Mouse (Mus musculus) CH12.LX (cell line): Measurements from ENCODE around the gene Ube2j2. TPM values are rescaled to one million over a fixed set of nuclear protein-coding genes. Genes with fewer than 3 reads are reported as not detected.

Experiments used
- DNase-seq: peaks from one replicate; pipeline ENCODE4 v3.0.0-alpha.2; 2013; ENCODE audit errors: extremely low read depth
- H3K27ac ChIP-seq: 2 replicates; pipeline ENCODE4 v1.5.1; 2012; ENCODE audit warnings: low read depth, mild to moderate bottlenecking, control low read depth, moderate library complexity; ENCODE audit not compliant: insufficient read depth
- H3K27me3 ChIP-seq: replicated peaks from 2 replicates; pipeline ENCODE3; 2012; ENCODE audit warnings: inconsistent platforms
- H3K36me3 ChIP-seq, 2 experiments: replicated peaks in 1 of 2; 2 replicates each; pipeline versions ENCODE3 to v1.6.1; 2012; ENCODE audit warnings: inconsistent platforms in 1 of 2, low read length in 1 of 2, mild to moderate bottlenecking in 1 of 2, mixed read lengths in 1 of 2, moderate library complexity in 1 of 2; ENCODE audit not compliant: control insufficient read depth in 1 of 2, insufficient read depth in 1 of 2
- H3K4me1 ChIP-seq, 2 experiments: 2 replicates each; pipeline ENCODE4 v1.6.1; 2012; ENCODE audit warnings: inconsistent platforms in 1 of 2, moderate library complexity in 1 of 2; ENCODE audit not compliant: insufficient read depth in 2 of 2, control insufficient read depth in 1 of 2
- H3K4me2 ChIP-seq: 2 replicates; pipeline ENCODE4 v1.6.1; 2012; ENCODE audit warnings: low read depth, mild to moderate bottlenecking, control low read depth; ENCODE audit not compliant: poor library complexity, insufficient read depth, severe bottlenecking
- H3K4me3 ChIP-seq, 3 experiments: fragments of 150-350 bp in 1 of 3; sonication (generic) in 1 of 3; replicated peaks in 1 of 3; 2 replicates each; pipeline versions ENCODE3 to v1.5.1; 2011 to 2012; ENCODE audit warnings: low read depth in 2 of 3, low read length in 2 of 3, mild to moderate bottlenecking in 2 of 3, moderate library complexity in 2 of 3, control low read depth in 1 of 3, improper control_type of control experiment in 1 of 3, inconsistent platforms in 1 of 3, mixed read lengths in 1 of 3; ENCODE audit not compliant: poor library complexity in 1 of 3
- H3K79me2 ChIP-seq: replicated peaks from 2 replicates; pipeline ENCODE4 v1.6.1; 2012; ENCODE audit warnings: mild to moderate bottlenecking, moderate library complexity; ENCODE audit not compliant: control insufficient read depth, poor library complexity, insufficient read depth, severe bottlenecking; ENCODE audit errors: extremely low read depth
- H3K9ac ChIP-seq: 2 replicates; pipeline ENCODE4 v1.6.1; 2012; ENCODE audit warnings: low read depth, mild to moderate bottlenecking, control low read depth, moderate library complexity; ENCODE audit not compliant: insufficient read depth
- H3K9me3 ChIP-seq: replicated peaks from 2 replicates; pipeline ENCODE3; 2012; ENCODE audit warnings: low read length, inconsistent platforms, mixed read lengths
- BHLHE40 ChIP-seq: IDR thresholded peaks from 2 replicates; pipeline ENCODE4 v1.6.1; 2011; ENCODE audit warnings: mild to moderate bottlenecking, low read depth, low read length, improper control_type of control experiment
- ELF1 ChIP-seq: IDR thresholded peaks from 2 replicates; pipeline ENCODE4 v1.6.1; 2014; ENCODE audit warnings: low read depth, mild to moderate bottlenecking, inconsistent platforms, low read length, improper control_type of control experiment
- ETS1 ChIP-seq: conservative IDR thresholded peaks from 2 replicates; pipeline ENCODE4 v1.6.1; 2012; ENCODE audit warnings: low read depth, mild to moderate bottlenecking, inconsistent platforms, low read length, improper control_type of control experiment, moderate library complexity
- HCFC1 ChIP-seq: IDR thresholded peaks from 2 replicates; pipeline ENCODE4 v1.6.1; 2012; ENCODE audit warnings: low read depth, mild to moderate bottlenecking, inconsistent platforms, low read length, improper control_type of control experiment
- IRF4 ChIP-seq: IDR thresholded peaks from 2 replicates; pipeline ENCODE4 v1.6.1; 2014; ENCODE audit warnings: low read depth, mild to moderate bottlenecking, inconsistent platforms, low read length, improper control_type of control experiment
- KAT2A ChIP-seq: IDR thresholded peaks from 2 replicates; pipeline ENCODE4 v1.6.1; 2012; ENCODE audit warnings: low read length, improper control_type of control experiment, inconsistent platforms; ENCODE audit not compliant: insufficient replicate concordance
- MEF2A ChIP-seq: IDR thresholded peaks from 2 replicates; pipeline ENCODE4 v1.6.1; 2014; ENCODE audit warnings: low read depth, mild to moderate bottlenecking, inconsistent platforms, low read length, improper control_type of control experiment, borderline replicate concordance
- MXI1 ChIP-seq: IDR thresholded peaks from 2 replicates; pipeline ENCODE4 v1.6.1; 2011; ENCODE audit warnings: mild to moderate bottlenecking, low read depth, low read length, improper control_type of control experiment
- MYC ChIP-seq: IDR thresholded peaks from 2 replicates; pipeline ENCODE4 v1.6.1; 2011; ENCODE audit warnings: low read depth, mild to moderate bottlenecking, improper control_type of control experiment, low read length
- NELFE ChIP-seq: IDR thresholded peaks from 2 replicates; pipeline ENCODE4 v1.6.1; 2011; ENCODE audit warnings: low read depth, low read length, improper control_type of control experiment
- NRF1 ChIP-seq: IDR thresholded peaks from 2 replicates; pipeline ENCODE4 v1.6.1; 2014; ENCODE audit warnings: low read depth, mild to moderate bottlenecking, inconsistent platforms, low read length, improper control_type of control experiment, moderate library complexity
- PAX5 ChIP-seq: IDR thresholded peaks from 2 replicates; pipeline ENCODE4 v1.6.1; 2012; ENCODE audit warnings: low read length, inconsistent platforms, mixed read lengths
- POLR2A ChIP-seq: IDR thresholded peaks from 2 replicates; pipeline ENCODE4 v1.6.1; 2011; ENCODE audit warnings: low read depth, mild to moderate bottlenecking, improper control_type of control experiment, low read length
- POLR2AphosphoS2 ChIP-seq: IDR thresholded peaks from 2 replicates; pipeline ENCODE4 v1.6.1; 2011; ENCODE audit warnings: low read depth, low read length, improper control_type of control experiment
- RAD21 ChIP-seq: IDR thresholded peaks from 2 replicates; pipeline ENCODE4 v1.6.1; 2011; ENCODE audit warnings: low read depth, mild to moderate bottlenecking, low read length, improper control_type of control experiment, moderate library complexity
- RCOR1 ChIP-seq: conservative IDR thresholded peaks from 2 replicates; pipeline ENCODE4 v1.6.1; 2012; ENCODE audit warnings: low read depth, mild to moderate bottlenecking, inconsistent platforms, low read length, improper control_type of control experiment
- SIN3A ChIP-seq: IDR thresholded peaks from 2 replicates; pipeline ENCODE4 v1.6.1; 2012; ENCODE audit warnings: low read length, improper control_type of control experiment, inconsistent platforms
- SMC3 ChIP-seq: IDR thresholded peaks from 2 replicates; pipeline ENCODE4 v1.6.1; 2011; ENCODE audit warnings: low read depth, low read length, improper control_type of control experiment
- TBP ChIP-seq: conservative IDR thresholded peaks from 2 replicates; pipeline ENCODE4 v1.6.1; 2011; ENCODE audit warnings: low read depth, low read length, improper control_type of control experiment
- USF1 ChIP-seq: IDR thresholded peaks from 2 replicates; pipeline ENCODE4 v1.6.1; 2014; ENCODE audit warnings: low read depth, mild to moderate bottlenecking, inconsistent platforms, low read length, improper control_type of control experiment
- ZMIZ1 ChIP-seq: IDR thresholded peaks from 2 replicates; pipeline ENCODE4 v1.6.1; 2012; ENCODE audit warnings: low read depth, mild to moderate bottlenecking, inconsistent platforms, low read length, improper control_type of control experiment
- ZNF384 ChIP-seq: IDR thresholded peaks from 2 replicates; pipeline ENCODE4 v1.6.1; 2012; ENCODE audit warnings: low read depth, low read length, improper control_type of control experiment, inconsistent platforms
- dilution Hi-C: fragments of 300-500 bp; cut with MboI; formaldehyde crosslinking; loops from 2 replicates; pipeline ENCODE4 v1.14.3; 2020; ENCODE audit warnings: low sequenced_read_pairs; ENCODE audit not compliant: extremely low pct_unique_long_range_greater_than_20kb, extremely low pct_ligation_motif_present
- in situ Hi-C: fragments of 300-500 bp; cut with MboI; formaldehyde crosslinking; loops from 3 replicates; pipeline ENCODE4 v1.14.3; 2019; ENCODE audit warnings: low sequenced_read_pairs, low pct_ligation_motif_present, low pct_unique_long_range_greater_than_20kb, mixed read lengths
- polyA plus RNA-seq: library from polyadenylated mRNA; unstranded; fragments of >175 nt; gene quantifications from 2 replicates; pipeline ENCODE4 v1.2.1, GENCODE M21; 2012; ENCODE audit warnings: low read depth; ENCODE audit not compliant: insufficient read length
- total RNA-seq, 2 experiments: library from RNA; depleted of rRNA; stranded (reverse); fragments of 300-350 nt in 1 of 2; fragments of >200 nt in 1 of 2; gene quantifications; 2 replicates each; pipeline ENCODE4 v1.2.3; 2012 to 2014

The Ube2j2 gene
- total and polyA plus RNA-seq, 3 experiments, result 73.5 to 144 (median 137) TPM

DNA sequence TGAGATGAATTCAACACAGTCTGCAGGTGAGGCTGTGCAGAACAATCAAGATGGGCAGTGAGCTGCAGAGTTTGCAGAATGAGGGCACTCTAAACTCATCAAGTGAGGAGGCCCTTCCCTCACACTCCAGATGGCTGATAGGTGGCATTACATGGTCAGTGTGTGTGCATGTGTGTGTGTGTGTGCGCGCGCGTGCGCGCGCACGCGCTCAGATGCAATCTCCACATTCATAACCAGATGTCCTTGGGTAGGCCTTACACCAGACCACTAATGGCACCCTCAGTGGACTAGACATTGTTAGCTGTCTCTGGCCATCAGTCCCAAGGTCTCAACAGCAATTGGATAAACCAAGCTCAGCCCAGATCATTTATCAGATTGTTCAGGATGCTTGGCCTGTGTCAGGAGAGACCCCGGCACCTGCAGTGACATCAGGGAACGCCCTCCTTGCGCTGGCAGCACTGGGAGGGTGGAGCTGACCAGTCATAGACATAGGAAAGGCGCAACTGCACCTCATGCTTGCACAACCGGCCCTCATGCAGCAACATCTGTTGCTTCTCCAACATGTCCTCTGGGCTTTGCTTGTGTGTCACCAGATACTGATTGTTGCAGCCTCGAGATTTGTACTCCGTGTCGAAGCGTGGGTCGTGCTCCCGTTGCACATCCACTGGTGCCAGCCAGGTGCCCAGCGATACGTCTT lies 47.7 kb downstream of the Ube2j2 start:
- Histone ChIP-seq H3K9ac (peak overlapping the region; percentile 65), H3K79me2 (peaks cover 36% of the 10 kb centered on the region), H3K27ac (no peak overlapping the region; the same call in 1 of the 2 replicates), H3K4me3 (peak overlapping the region; percentile 56 to 84 (median 70)), H3K27me3 (no peaks in the 10 kb centered on the region), H3K4me2 (peak overlapping the region; percentile 82), H3K36me3 (peaks cover 4 to 27% of the 10 kb centered on the region in 2 experiments), H3K4me1 (peaks cover 11 to 38% of the 10 kb centered on the region in 2 experiments), H3K9me3 (peaks cover 4% of the 10 kb centered on the region)
- no peak for DNase-seq
- TF ChIP-seq NRF1 (peak; percentile 73), HCFC1 (no peak), POLR2A (peak; percentile 16; the same call in 1 of the 2 replicates), MYC (peak; percentile 47), BHLHE40 (peak; percentile 44), NELFE (no peak; the same call in 1 of the 2 replicates)
- dilution Hi-C loops (no loop called here), in situ Hi-C loops (no loop called here)

DNA sequence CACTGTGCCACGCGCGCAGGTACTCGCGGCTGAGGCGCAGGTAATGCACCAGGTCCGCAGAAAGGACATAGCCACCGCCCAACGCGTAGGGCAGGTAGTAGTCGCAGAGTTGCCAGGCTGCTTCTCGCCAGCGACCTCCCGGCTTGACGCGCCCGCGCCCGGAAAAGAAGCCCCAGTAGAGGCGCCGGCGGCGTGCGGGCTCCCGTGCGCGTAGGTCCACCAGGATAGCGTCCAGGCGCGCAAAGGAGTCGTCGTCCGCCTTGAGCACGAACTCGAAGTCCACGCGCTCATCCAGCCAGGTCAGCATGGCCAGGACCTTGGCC lies 48.2 kb downstream of the Ube2j2 start:
- Histone ChIP-seq H3K36me3 (peaks cover 9 to 32% of the 10 kb centered on the region in 2 experiments), H3K4me3 (peak overlapping the region; percentile 56 to 84 (median 70)), H3K79me2 (peaks cover 41% of the 10 kb centered on the region), H3K9me3 (peaks cover 4% of the 10 kb centered on the region), H3K9ac (peak overlapping the region; percentile 65), H3K4me1 (peaks cover 11 to 41% of the 10 kb centered on the region in 2 experiments), H3K27ac (peak overlapping the region; percentile 90), H3K27me3 (no peaks in the 10 kb centered on the region), H3K4me2 (peak overlapping the region; percentile 82)
- dilution Hi-C loops, result no loop called here
- DNase-seq, result no peak
- in situ Hi-C loops, result no loop called here
- TF ChIP-seq POLR2A (no peak), USF1 (no peak), NELFE (no peak), ZNF384 (no peak), MEF2A (no peak), ETS1 (no peak), ZMIZ1 (0 out of 2 replicates have a peak, but pooled peaks have one; percentile 7), MYC (no peak)

DNA sequence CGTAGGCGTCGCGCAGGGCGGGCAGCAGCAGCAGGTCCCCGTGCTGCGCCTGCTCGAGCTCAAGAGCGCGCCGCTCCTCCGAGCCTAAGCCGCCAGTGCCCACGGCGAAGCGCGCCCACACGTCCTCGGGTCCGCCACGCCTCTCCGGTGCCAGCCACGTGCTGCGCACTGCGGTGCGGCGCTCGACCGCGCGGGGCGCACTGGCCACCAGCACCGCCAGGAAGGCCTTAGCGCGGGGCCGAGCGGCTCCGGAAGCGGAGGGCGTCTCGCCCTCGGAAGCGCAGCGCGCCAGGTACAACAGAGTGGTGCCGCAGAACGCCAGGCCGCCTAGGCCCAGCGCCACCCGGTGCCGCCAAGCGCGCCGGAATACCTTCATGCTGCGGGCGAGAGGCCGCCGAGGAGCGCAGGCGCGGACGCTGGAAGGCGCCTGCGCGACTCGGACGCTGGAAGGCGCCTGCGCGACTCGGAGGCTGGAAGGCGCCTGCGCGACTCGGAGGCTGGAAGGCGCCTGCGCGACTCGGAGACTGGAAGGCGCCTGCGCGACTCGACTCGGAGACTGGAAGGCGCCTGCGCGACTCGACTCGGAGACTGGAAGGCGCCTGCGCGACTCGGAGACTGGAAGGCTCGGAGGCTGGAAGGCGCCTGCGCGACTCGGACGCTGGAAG lies 48.7 kb downstream of the Ube2j2 start, which contains the start of the genes B3galt6 and Sdf4:
Gene B3galt6 (minus strand): TSS at position 409 of the 665 bp plus-strand sequence.
Gene Sdf4 (plus strand): TSS at position 632 of the 665 bp plus-strand sequence.
- peak; percentile 90 for DNase-seq
- H3K4me1 ChIP-seq, result peaks cover 11 to 41% of the 10 kb centered on the region in 2 experiments
- in situ Hi-C loops (no loop called here), dilution Hi-C loops (no loop called here)
- H3K4me3 ChIP-seq, result peak within 1 kb of the TSS; percentile 84 to 99 (median 89)
- peak within 1 kb of the TSS; percentile 84 for H3K9ac ChIP-seq
- H3K27ac ChIP-seq, result peak within 1 kb of the TSS; percentile 90
- no peaks in the 10 kb centered on the region for H3K27me3 ChIP-seq
- peaks cover 4% of the 10 kb centered on the region for H3K9me3 ChIP-seq
- peaks cover 13 to 37% of the 10 kb centered on the region in 2 experiments for H3K36me3 ChIP-seq
- peaks cover 44% of the 10 kb centered on the region for H3K79me2 ChIP-seq
- H3K4me2 ChIP-seq, result peak within 1 kb of the TSS; percentile 82
- TF ChIP-seq SMC3, result peak; percentile 15
- TF ChIP-seq PAX5, result no peak
- TF ChIP-seq POLR2A, result peak; percentile 80
- peak; percentile 80 for TF ChIP-seq NRF1
- no peak for TF ChIP-seq POLR2AphosphoS2
- TF ChIP-seq MEF2A, result peak; percentile 67; the same call in 1 of the 2 replicates
- peak; percentile 53; the same call in 1 of the 2 replicates for TF ChIP-seq IRF4
- TF ChIP-seq NELFE, result peak; percentile 77
- no peak for TF ChIP-seq RCOR1
- no peak for TF ChIP-seq TBP
- peak; percentile 61; the same call in 1 of the 2 replicates for TF ChIP-seq KAT2A
- peak; percentile 96 for TF ChIP-seq SIN3A
- peak; percentile 71 for TF ChIP-seq ELF1
- peak; percentile 91 for TF ChIP-seq BHLHE40
- TF ChIP-seq USF1, result peak; percentile 70
- peak; percentile 100 for TF ChIP-seq MXI1
- no peak; the same call in 1 of the 2 replicates for TF ChIP-seq RAD21
